ENCODE assay signal across 10 mouse cellular contexts in the genomic region with DNA sequence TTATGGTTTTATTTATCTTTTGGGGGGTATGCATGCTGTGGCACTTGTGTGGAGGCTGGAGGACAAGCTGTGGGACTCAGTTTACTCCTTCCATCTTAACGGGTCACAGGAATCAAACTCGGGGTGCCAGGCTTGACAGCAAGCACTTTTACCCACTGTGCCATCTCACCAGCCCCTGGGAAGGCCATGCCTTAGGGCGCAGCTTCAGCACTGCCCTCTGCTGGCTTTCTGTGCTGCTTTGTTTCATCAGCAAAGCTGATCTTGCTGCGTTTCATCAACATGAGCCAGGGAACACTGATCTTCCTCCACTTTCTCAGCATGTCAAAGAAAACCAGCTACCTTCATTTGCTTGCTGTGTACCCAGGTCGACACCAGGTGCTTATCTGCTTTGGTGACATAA.
DNase-seq lines count a peak whose midpoint lies in the region; ATAC-seq and TF ChIP-seq lines count a peak whose summit lies in the region.
"Had no signal": no experiment of that assay in that cellular context is flagged by ENCODE, and none has a peak within 500 bp of the region (broad histone marks: within the 10 kb centered on the region; RNA-seq: fewer than 3 reads in every experiment).

No protein-coding gene starts in this region.

- 30% methylated on average over 5 of the region's 5 CpGs for WGBS in kidney, adult 2 months
- WGBS in kidney, embryonic 16.5 days: 39% methylated on average over 5 of the region's 5 CpGs

- no peaks in the 10 kb centered on the region for H3K36me3 ChIP-seq in kidney, adult 2 months (ENCODE audit: control insufficient read depth, insufficient read depth, low read length)
- no peaks in the 10 kb centered on the region for H3K36me3 ChIP-seq in kidney, embryonic 16.5 days (ENCODE audit: insufficient read depth, low read length)
- H3K36me3 ChIP-seq in MEL (ENCODE audit: control insufficient read depth in 1 of 2, insufficient read depth in 2 of 2, low read length in 2 of 2): no peaks in the 10 kb centered on the region

- H3K4me2 ChIP-seq in kidney, embryonic 16.5 days (replicated peaks; ENCODE audit: low read depth, low read length): no peak overlapping the region

- H3K4me3 ChIP-seq in kidney, adult 2 months (ENCODE audit: insufficient read depth, low read depth, low read length): no peak overlapping the region
- no peak overlapping the region for H3K4me3 ChIP-seq in kidney, embryonic 16.5 days (ENCODE audit: low read length)
- H3K4me3 ChIP-seq in MEL (ENCODE audit: control insufficient read depth in 1 of 2, insufficient read depth in 1 of 2, low read depth in 2 of 2, low read length in 2 of 2): no peak overlapping the region
- H3K4me3 ChIP-seq: erythroblast, embryonic 14.5 days; megakaryocyte, embryonic 14.5 days had no signal

- TF ChIP-seq CTCF in kidney, adult 2 months (conservative IDR thresholded peaks at IDR 0.05; ENCODE audit: insufficient read depth, insufficient read length, low read depth, low read length): peak; percentile 80
- peak; percentile 37 to 68 (median 68); a peak in 4 of 6 replicates for TF ChIP-seq CTCF in MEL (IDR thresholded peaks at IDR 0.05 in 2 of 3, conservative IDR thresholded peaks at IDR 0.05 in 1 of 3; ENCODE audit: control insufficient read depth in 1 of 3, insufficient read depth in 1 of 3, low read depth in 2 of 3, low read length in 3 of 3, poor library complexity in 1 of 3, severe bottlenecking in 1 of 3)

- peak; percentile 50 for DNase-seq in kidney, adult 2 months
- DNase-seq in MEL (ENCODE audit: low read depth, low spot score): peak; percentile 51
- DNase-seq in cerebellum, adult 9-10 months: peak; percentile 15
- peak; percentile 45 to 61 for DNase-seq in heart, postnatal 10 days
- DNase-seq in left cerebral cortex, postnatal 10 days (ENCODE audit: extremely low spot score in 1 of 2, low spot score in 2 of 2): peak; percentile 21 to 56
- DNase-seq in ovary, postnatal 36 days (ENCODE audit: low spot score): peak; percentile 48
- DNase-seq in Muller cell, postnatal 12 days (ENCODE audit: inconsistent ontology term): no peak

- H3K79me2 ChIP-seq in MEL (ENCODE audit: control insufficient read depth, insufficient read depth, low read length, poor library complexity): no peaks in the 10 kb centered on the region

- H3K4me1 ChIP-seq in kidney, adult 2 months (ENCODE audit: control insufficient read depth, insufficient read depth, low read length): no peaks in the 10 kb centered on the region
- H3K4me1 ChIP-seq in kidney, embryonic 16.5 days (ENCODE audit: insufficient read depth, low read length): 0 out of 2 replicates have a peak, but pooled peaks cover 2% of the 10 kb centered on the region
- H3K4me1 ChIP-seq in MEL (ENCODE audit: control insufficient read depth in 1 of 2, insufficient read depth in 2 of 2, low read length in 2 of 2): peaks cover 0 to 2% of the 10 kb centered on the region in 2 experiments; a peak in 1 of 4 replicates

- no peak overlapping the region for H3K27ac ChIP-seq in kidney, adult 2 months (ENCODE audit: insufficient read depth, low read depth, low read length)
- H3K27ac ChIP-seq in kidney, embryonic 16.5 days (ENCODE audit: low read length): no peak overlapping the region
- no peak overlapping the region for H3K27ac ChIP-seq in MEL (ENCODE audit: control insufficient read depth, low read depth, low read length)

- no peak for TF ChIP-seq EP300 in MEL (IDR thresholded peaks at IDR 0.05; ENCODE audit: low read depth in 1 of 2, low read length in 2 of 2)

- intact Hi-C loops in heart, postnatal 10 days (cut with DNase I): loop anchor here (2.0 kb wide), 2 partner anchors 350 to 448 kb away; no protein-coding TSS in a partner anchor
- intact Hi-C loops in left cerebral cortex, postnatal 10 days (cut with DNase I): no loop called here

- H3K27me3 ChIP-seq in kidney, adult 2 months (replicated peaks; ENCODE audit: control insufficient read depth, insufficient read depth, low read length): no peaks in the 10 kb centered on the region
- no peaks in the 10 kb centered on the region for H3K27me3 ChIP-seq in kidney, embryonic 16.5 days (ENCODE audit: insufficient read depth, low read length)
- H3K27me3 ChIP-seq in MEL (ENCODE audit: control insufficient read depth in 1 of 2, insufficient read depth in 2 of 2, low read length in 2 of 2): no peaks in the 10 kb centered on the region

- ATAC-seq in kidney, embryonic 16.5 days (ENCODE audit: low FRiP score, low TSS enrichment): no peak

- H3K9me3 ChIP-seq in kidney, embryonic 16.5 days (ENCODE audit: low read length): no peaks in the 10 kb centered on the region
- no peaks in the 10 kb centered on the region for H3K9me3 ChIP-seq in MEL (replicated peaks; ENCODE audit: insufficient read depth, low read length)

- H3K9ac ChIP-seq in kidney, embryonic 16.5 days (replicated peaks; ENCODE audit: low read length): no peak overlapping the region
- no peak overlapping the region for H3K9ac ChIP-seq in MEL (ENCODE audit: control insufficient read depth, low read depth, low read length, poor library complexity, severe bottlenecking)

- TF ChIP-seq POLR2A in kidney, adult 2 months (IDR thresholded peaks at IDR 0.05; ENCODE audit: low read depth, low read length): no peak
- TF ChIP-seq POLR2A in MEL (IDR thresholded peaks at IDR 0.05; ENCODE audit: control insufficient read depth in 1 of 2, insufficient read depth in 1 of 2, low read depth in 1 of 2, low read length in 2 of 2, poor library complexity in 1 of 2): no peak

- TF ChIP-seq RAD21 in MEL (IDR thresholded peaks at IDR 0.05; ENCODE audit: low read depth, low read length): peak; percentile 58

TF ChIP-seq in MEL, 35 proteins besides CTCF, POLR2A, EP300 and RAD21:
- no peak for TF ChIP-seq BHLHE40 (IDR thresholded peaks at IDR 0.05; ENCODE audit: borderline replicate concordance, low read depth, low read length)
- TF ChIP-seq POLR2AphosphoS5 (IDR thresholded peaks at IDR 0.05; ENCODE audit: borderline replicate concordance, low read depth, low read length): no peak
- no peak for TF ChIP-seq POLR2AphosphoS2 (IDR thresholded peaks at IDR 0.05; ENCODE audit: low read length)
- TF ChIP-seq NELFE (IDR thresholded peaks at IDR 0.05; ENCODE audit: low read depth, low read length): no peak
- TF ChIP-seq SMC3 (IDR thresholded peaks at IDR 0.05; ENCODE audit: low read depth, low read length): peak; percentile 88
- no peak for TF ChIP-seq MAFK (IDR thresholded peaks at IDR 0.05; ENCODE audit: borderline replicate concordance, low read depth, low read length)
- no peak for TF ChIP-seq KAT2A (conservative IDR thresholded peaks at IDR 0.05; ENCODE audit: low read depth, low read length)
- TF ChIP-seq UBTF (IDR thresholded peaks at IDR 0.05; ENCODE audit: borderline replicate concordance, insufficient read depth, low read depth, low read length): no peak
- TF ChIP-seq JUND (IDR thresholded peaks at IDR 0.05; ENCODE audit: low read depth, low read length): no peak
- no peak for TF ChIP-seq ZKSCAN1 (IDR thresholded peaks at IDR 0.05; ENCODE audit: low read depth, low read length)
- TF ChIP-seq MXI1 (IDR thresholded peaks at IDR 0.05; ENCODE audit: low read depth, low read length): no peak
- TF ChIP-seq MAX (IDR thresholded peaks at IDR 0.05; ENCODE audit: low read length): no peak
- no peak for TF ChIP-seq MYC (IDR thresholded peaks at IDR 0.05; ENCODE audit: low read depth, low read length)
- peak; percentile 51 for TF ChIP-seq ZC3H11A (IDR thresholded peaks at IDR 0.05; ENCODE audit: low read depth, low read length)
- TF ChIP-seq GABPA (IDR thresholded peaks at IDR 0.05; ENCODE audit: low read depth, low read length): no peak
